Mouse (Mus musculus): ENCODE data around the gene Irf3.

Gene Irf3

GRCm38 (mm10) chr7:45047491-45047890 lies 50.0 kb downstream of the Irf3 start:
- no peak for DNase-seq (ENCODE audit: low read depth, low spot score)
- no peaks in the 10 kb centered on the region for H3K27me3 ChIP-seq (ENCODE audit: control insufficient read depth, insufficient read depth, low read length, poor library complexity, severe bottlenecking)
- peaks cover 21% of the 10 kb centered on the region for H3K36me3 ChIP-seq (ENCODE audit: control insufficient read depth, insufficient read depth, low read length, poor library complexity, severe bottlenecking)

GRCm38 (mm10) chr7:45048001-45048890 lies 50.8 kb downstream of the Irf3 start:
- Histone ChIP-seq H3K36me3 (ENCODE audit: control insufficient read depth, insufficient read depth, low read length, poor library complexity, severe bottlenecking) (peaks cover 21% of the 10 kb centered on the region), H3K27me3 (ENCODE audit: control insufficient read depth, insufficient read depth, low read length, poor library complexity, severe bottlenecking) (no peaks in the 10 kb centered on the region)
- no peak for DNase-seq (ENCODE audit: low read depth, low spot score)

GRCm38 (mm10) chr7:45048923-45049657 lies 51.6 kb downstream of the Irf3 start:
- Histone ChIP-seq H3K27me3 (ENCODE audit: control insufficient read depth, insufficient read depth, low read length, poor library complexity, severe bottlenecking) (no peaks in the 10 kb centered on the region), H3K36me3 (ENCODE audit: control insufficient read depth, insufficient read depth, low read length, poor library complexity, severe bottlenecking) (peaks cover 21% of the 10 kb centered on the region)
- DNase-seq (ENCODE audit: low read depth, low spot score) = no peak

- peak; percentile 54 for DNase-seq (ENCODE audit: low read depth, low spot score)
- Histone ChIP-seq H3K27me3 (ENCODE audit: control insufficient read depth, insufficient read depth, low read length, poor library complexity, severe bottlenecking) (no peaks in the 10 kb centered on the region), H3K36me3 (ENCODE audit: control insufficient read depth, insufficient read depth, low read length, poor library complexity, severe bottlenecking) (peaks cover 18% of the 10 kb centered on the region)
Measured at GRCm38 (mm10) chr7:45050945-45051600, 53.6 kb downstream of the Irf3 start.

- peaks cover 18% of the 10 kb centered on the region for H3K36me3 ChIP-seq (ENCODE audit: control insufficient read depth, insufficient read depth, low read length, poor library complexity, severe bottlenecking)
- DNase-seq (ENCODE audit: low read depth, low spot score) = no peak
Measured at GRCm38 (mm10) chr7:45051601-45051974, 54.1 kb downstream of the Irf3 start.

More at GRCm38 (mm10) chr7:45051601-45051974, 54.1 kb downstream of the Irf3 start:
- H3K27me3 ChIP-seq (ENCODE audit: control insufficient read depth, insufficient read depth, low read length, poor library complexity, severe bottlenecking) = no peaks in the 10 kb centered on the region
